Mouse (Mus musculus) cerebellum, adult (tissue): ENCODE measurements around the gene Dppa1.
A peak's percentile ranks its signal among the peaks of the same experiment; 100 is the strongest.
"Not testable (repeated sequence)": the region's sequence is repeated elsewhere in the genome, so short reads cannot be mapped to it uniquely, and the experiment has no call there.

Source experiments
- ATAC-seq: cut with Nextera tagmentation; 2 replicates; pipeline ENCODE4 v1.9.2; 2017; ENCODE audit warnings: mild to moderate bottlenecking, moderate library complexity, mixed read lengths; ENCODE audit not compliant: insufficient number of reproducible peaks, low FRiP score, low TSS enrichment

The Dppa1 gene

DNA sequence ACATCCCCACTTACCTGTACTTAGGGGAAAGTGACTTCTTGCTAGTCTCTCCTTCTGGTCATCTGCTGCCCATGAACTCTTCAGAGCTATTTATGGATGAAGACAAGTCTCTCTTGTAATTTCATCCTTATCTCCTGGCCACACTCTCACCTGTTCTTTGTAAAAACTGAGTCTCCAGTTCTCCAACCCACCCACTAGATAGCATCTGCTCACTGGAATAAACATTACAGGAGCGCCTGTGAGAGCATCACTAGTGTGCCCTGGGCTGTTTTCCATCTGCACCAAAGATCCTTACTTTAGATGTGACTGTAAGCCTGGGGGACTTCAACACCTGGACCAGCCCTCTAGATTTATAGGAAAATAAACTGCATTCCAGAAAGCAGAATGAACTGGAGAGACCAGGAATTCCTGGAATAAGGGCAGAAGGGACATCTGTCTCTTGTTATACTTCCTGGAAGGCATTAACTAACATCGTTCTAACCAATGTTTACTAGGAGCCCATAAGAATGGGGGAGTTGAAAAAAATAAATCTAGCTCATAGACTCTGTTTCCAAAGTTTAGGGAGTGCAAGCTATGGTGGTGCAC lies at the start of gene Dppa1:
Gene Dppa1, minus strand, starts transcription at position 51 of the 585 bp plus-strand sequence.
- ATAC-seq: no peak

DNA sequence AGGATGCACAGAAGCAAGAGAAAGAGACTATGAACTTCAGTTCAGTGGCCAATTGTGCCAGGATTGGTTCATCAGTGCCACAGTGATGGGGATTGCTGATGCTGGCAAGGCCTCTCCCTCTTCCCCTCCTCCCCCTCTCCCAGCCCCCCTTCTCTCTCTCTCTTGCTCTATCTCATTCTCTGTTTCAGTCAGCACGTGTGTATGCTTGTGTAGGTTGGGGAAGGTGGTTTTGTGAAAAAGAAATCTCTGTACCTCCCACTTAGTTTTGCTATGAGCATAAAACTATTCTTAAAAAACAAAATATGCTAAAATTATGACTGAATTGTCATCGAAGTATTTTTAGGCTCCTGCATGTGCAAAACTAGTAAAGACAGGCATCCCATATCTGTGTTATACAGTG lies 38.9 kb upstream of the Dppa1 start:
- ATAC-seq: no peak

DNA sequence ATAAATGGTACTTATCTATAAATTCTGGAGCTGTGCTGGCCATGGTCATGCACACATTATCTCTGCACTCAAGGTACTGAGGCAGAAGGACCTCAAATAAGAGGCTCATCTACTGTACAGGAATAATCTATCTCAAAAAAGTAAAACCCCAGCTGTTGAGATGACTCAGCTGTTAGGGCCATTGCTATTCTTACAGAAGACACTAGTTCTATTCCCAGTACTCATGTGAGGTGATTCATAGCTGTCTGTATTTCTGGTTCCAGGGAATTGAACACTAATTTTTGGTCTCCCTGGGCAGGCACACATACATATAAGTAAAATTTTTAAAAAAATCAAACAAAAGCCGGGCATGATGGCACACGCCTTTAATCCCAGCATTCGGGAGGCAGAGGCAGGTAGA lies 38.0 kb upstream of the Dppa1 start:
- no peak for ATAC-seq

DNA sequence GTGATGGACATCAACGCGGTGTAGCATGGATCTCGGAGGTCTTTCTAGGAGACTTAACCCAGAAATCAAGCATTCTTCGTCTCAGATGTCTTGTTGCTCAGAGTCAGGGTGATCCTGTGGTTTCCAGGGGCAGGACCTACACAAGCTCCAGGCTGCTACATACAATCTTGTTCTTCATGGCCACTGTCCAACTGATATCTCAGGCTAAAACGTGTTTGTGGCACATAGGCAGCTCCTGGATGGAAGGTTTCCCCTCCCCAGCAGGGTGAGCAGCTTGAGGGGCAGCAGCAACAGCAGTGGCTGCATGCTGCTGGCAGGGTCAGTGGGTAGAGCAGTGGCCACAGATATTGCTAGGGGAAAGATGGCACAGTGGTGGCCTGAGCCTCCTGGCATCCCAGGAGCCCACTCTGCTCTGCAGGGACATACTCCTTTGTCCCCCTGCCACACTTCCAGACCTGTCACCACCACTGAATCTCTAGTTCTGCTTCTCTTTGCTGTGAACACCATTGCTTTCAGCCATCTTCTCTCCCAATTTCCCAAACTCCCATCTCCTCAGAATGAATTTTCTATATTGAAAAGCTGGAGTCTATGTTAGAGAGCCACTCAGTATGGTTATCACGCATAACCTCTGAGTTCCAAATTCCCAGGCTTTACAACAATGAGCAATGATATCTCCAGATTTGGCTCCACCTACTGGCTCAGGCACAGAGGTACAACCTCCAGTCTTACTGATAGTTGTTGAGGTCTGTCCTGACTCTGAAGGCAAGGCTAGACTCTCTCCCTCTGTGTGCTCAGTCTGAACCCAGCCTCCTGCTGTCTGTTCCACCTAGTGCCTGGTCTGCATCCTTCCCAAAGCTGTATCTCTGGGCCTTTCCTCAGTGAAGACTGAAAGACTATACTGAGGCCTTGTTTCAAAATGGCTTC lies 36.8 kb upstream of the Dppa1 start:
- peak; percentile 66; the same call in 1 of the 2 replicates for ATAC-seq

DNA sequence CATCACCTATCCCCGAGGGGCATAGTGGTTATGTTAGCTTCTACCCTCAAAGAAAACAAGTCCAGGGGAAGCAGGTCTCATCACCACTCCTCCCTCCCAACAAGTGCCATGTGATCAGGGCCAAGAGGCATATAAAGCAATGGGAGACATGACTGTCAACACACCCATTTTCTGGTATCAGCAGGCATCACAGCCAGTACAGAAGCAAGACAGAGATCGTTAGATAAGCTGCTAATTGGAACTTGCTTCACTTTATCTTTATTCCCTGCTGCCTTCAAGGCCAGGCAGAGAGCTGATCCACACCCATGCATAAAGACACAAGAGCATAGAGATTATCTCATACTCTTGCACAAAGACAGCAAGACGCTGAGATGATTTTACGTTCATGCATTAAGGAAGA lies 34.2 kb upstream of the Dppa1 start:
- no peak for ATAC-seq

DNA sequence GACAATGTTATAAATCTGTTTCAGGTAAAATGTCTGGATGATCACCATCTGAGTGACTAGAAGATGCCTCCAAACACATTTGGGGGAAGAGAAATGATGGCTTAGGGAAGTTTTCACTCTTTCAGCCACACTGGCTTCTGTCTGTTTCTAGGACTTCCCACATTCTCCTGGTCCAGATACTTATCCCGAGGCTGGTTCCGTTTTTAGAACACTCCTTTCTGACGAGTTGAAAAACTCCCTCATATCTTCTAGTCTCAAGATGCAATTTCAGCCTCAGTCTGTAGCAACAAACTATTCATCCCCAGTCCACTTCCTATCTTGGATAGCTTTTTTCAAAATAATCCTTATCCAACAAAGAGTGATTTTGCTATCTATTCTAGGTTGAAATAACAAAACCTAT lies 23.4 kb upstream of the Dppa1 start:
- ATAC-seq: no peak

DNA sequence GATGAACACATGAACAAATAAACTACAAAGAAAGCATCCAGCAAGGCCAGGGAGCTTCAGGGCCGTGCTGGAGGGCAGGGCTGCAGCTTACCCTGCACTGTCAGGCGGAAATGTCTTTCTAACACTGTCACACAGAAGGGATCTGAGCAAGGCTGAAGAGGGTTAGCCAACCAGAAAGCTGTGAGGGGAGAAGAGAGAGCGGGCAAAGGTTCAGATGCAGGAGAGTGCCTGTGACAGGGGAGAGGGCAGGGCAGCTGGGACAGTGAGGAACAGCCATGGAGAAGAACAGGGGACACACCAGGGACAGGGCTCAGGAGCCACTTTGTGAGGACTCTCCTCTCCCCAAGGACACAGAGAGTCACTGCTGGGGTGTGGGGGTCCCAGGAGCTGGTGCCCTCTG lies 20.6 kb upstream of the Dppa1 start:
- not testable (repeated sequence) for ATAC-seq

DNA sequence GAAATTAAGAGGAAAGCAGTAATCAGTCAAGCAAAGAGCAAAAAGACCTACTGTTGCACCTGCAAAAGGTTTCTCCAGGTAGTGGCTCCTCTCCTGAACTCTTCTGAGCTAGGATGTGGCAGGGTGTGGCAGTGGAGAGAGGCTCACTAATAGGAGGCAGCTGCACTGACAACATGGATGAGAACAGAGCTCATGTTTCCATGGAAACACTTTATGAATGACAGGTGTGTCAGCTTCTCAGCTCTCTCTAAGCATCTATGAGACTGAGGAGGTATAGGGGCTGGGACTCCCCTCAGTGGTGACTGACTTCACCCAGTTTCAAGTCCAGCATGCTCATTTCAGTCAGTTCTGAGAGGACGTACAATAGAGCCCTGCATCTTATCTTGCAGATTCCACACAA lies 15.8 kb upstream of the Dppa1 start:
- no peak for ATAC-seq

DNA sequence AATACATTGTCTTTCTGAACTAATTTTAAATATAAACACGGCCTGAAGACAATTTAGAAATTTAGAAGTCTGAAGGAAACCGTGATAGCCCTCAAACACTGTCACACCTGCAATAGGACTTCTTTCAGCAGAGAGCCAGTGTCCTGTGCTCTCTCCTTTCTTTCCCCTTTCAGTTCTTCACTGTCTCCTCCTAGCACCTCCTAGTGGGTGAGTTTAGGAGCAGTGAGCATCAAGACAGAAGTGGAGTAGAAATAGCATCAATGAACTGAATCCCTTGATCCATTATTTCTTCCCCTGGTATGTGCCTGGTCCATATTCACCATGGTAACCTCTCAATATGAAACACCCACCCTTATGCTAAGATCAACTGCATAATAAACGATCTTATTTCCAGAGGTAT lies 7.5 kb upstream of the Dppa1 start:
- no peak for ATAC-seq

DNA sequence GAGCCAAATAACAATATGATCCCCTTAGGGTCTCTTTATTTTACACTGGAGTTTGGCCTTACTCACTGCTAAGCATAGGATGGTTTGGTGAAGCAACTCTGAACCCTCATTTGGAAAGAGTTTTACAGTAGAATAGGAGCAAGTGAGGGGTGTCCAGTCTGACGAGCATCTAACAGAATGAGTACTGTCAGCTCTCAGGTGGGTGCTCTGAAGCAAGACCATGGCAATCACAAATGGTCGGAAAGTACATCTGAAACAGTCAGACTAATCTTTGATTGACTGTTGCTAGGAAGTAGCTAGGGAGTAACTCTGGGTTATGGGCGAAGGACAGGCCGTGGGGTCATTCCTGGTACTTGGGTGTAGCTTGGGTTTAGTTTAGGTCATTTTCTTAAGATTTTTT lies 6.5 kb upstream of the Dppa1 start:
- ATAC-seq: not testable (repeated sequence)

DNA sequence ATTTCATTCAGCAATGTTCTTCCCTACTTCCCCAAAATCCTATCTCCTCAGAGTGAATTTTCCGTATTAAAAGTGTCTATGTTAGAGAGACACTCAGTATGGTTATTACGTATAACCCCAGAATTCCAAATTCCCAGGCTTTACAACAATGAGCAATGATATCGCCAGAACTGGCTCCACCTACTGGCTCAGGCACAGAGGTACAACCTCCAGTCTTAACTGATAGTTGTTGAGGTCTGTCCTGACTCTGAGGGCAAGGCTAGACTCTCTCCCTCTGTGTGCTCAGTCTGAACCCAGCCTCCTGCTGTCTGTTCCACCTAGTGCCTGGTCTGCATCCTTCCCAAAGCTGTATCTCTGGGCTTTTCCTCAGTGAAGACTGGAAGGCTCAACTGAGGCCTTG lies 2.6 kb upstream of the Dppa1 start:
- no peak for ATAC-seq

DNA sequence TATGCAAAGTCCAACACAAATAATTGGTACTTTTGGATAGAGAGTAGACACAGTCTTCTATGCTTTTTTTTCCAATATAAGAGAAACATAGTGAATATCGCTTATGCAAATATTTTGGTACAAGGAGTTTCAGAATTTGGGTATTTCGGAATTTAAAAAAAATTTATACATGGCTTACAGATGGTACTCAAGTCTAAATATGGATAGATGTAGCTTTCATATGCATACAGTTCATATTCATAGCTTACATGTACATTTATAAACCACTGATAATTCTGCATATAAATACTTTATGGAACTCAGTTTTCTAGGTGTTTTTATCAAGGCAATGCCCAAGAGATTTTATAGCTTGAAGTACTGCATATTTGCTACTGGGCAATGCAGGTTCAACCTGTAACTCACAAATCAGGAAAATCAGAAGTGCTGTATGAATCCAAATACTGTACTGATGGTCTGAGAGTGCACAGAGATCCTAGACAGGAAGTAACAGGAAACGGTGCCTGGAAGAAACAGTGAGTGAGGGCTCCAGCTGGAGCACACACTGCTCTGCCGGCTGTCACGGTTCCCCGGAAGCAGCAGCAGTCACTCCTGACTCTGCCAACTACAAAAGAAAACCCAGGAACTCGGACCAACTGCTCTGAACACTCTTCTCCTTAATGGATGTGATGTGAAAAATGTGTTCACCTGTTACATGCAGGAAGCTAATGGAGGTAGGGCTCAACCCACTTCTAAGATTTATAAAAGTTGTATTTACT lies 8.5 kb downstream of the Dppa1 start:
- ATAC-seq: no peak

DNA sequence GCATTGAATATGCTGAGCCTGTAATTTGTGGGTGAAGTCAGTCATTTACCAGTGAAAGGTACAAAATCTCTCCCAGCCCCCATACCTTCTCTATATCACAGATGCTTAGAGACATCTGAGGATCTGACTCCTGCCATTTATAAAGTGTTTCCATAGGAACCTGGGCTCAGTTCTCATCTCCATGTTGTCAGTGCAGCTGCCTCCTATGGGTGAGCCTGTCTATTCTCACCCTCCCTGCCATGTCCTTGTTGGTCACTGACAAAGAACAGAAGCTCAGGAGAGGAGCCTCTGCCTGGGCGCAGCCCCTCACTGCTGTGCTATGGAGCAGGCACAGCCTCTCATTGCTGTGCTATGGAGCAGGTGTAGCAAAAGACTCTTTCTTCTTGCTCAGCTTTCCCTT lies 9.1 kb downstream of the Dppa1 start:
- no peak for ATAC-seq

DNA sequence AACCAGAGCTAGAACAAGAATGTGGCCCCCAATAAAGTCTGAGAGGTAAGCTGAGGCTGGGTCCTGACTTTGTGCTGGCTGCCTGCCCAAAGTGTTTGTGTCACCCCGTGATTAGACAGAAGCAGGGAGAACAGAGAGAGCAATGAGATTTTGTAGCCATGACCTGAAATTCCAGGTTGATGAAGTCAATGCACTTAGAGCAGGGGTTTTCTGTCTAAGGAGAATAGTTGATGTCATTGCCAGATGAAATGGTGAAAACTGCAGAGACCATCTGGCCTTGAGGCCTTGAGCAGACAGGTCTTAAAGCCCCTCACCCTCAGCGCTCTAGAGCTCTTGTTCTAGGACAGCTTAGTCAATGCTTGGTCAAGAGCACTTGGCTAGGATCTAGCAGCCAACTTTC lies 36.6 kb downstream of the Dppa1 start:
- ATAC-seq: no peak

DNA sequence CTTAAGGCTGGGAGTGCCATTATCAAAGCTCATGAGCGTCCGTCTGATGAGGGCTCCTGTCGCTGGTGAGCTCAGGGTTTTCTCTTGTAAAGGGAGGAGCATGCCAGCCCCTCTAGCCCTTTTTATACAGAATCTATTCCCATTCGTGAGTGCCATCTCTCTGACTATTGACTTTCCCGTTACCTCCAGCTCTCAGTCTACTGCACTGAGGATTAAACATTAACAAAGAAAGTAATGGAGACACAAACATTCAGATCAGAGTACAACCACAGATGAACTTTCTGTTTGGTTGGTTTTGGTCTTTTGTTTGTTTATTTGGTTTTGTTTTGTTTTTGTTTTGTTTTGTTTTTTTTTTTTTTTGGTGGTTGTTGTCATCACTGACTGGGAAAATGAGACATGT lies 46.3 kb downstream of the Dppa1 start:
- no peak for ATAC-seq

DNA sequence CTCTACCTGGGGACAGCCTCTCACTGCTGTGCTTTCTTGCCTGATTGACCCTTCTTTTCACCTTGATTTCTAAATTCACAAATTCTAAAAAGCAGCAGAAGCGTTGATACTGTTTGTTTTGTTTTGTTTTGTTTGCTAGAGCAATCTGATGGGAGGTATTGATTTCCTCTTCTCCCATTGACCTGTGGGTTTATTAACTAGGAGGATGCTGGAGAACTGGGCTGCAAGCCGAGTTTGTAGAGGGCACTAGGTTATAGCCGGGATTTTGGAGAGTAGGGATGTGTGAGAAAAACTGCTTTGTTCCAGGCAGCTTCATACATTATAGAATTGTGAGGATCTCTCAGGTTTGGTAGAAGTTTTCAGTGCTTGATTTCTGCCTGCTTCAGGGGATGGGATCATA lies 48.6 kb downstream of the Dppa1 start:
- no peak for ATAC-seq

DNA sequence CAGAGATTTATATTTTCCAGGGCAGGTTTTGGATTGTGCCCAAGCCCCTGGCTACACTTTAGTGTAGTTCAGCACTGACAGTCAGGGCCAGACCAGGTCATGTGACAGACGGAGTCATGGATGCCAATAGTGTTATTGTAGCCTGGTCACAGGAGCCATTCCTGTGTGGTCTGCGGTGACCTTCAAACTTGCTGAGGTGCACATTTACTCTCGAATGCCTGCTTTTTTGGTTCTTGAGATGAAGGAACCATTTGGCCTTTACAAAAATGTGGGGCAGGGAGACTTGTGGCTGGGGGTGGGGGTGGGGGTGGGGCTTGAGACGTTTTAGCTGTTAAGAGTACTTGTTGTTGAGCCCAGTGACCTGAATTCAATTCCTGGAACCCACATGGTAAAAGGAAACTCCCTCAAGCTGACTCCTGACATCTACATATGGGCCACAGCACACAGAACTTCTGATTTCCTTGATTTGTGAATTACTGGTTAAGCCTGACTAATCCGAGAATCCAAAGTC lies 50.2 kb downstream of the Dppa1 start:
- no peak for ATAC-seq

DNA sequence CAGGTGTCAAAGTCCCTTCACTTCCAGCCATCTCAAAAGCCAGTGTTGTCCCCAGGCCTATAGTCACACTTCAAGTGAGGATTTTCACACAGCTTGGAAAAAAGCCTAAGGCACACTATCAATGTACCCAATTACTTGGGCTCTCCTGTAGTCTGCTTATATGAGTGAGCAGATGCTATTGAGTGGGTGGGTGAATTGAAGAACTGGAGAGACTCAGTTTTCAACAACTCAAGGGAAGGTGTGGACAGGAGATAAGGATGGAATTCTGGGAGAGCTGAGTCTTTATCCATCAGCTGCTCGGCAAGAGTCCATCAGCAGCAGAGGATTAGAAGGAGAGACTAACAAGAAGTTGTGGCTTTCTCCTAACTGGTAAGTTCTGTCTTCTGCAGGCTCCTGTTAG lies 57.7 kb downstream of the Dppa1 start, which contains the start of gene BC053393:
Gene BC053393, plus strand, starts transcription at position 210 of the 400 bp plus-strand sequence.
- no peak for ATAC-seq

DNA sequence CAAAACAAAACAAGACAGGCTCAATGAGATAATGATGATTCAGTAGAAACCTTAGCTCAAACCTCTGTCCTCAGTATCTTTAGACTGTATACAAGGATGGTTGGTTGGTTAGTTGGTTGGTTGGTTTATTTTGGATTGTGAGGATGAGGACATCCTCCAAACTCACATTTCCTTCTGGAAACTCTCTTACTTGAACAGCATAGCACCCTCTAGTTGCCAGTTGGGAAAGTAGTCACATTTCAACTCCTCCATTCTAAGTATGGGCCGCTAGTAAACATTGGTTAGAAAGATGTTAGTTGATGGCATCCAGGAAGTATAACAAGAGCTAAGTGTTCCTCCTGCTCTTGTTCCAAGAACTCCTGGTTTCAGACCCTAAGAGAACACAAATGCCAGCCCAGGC lies 60.0 kb downstream of the Dppa1 start:
- no peak for ATAC-seq

DNA sequence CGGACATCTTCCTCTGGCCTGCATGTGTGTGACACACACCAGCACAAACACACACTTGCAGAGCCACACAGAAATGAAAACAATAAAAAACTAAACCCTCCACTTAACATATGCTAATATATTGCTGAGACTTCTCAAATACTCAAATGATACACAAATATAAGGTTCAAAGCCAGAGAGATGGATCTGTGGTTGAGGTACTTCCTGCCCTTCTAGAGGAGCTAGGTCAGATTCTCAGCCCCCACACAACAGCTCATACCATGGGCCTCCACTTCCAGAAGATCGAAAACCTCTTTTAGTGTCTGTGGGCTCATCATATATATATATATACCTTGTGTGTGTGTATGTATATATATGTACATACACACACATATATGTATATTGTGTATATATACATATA lies 63.1 kb downstream of the Dppa1 start:
- no peak for ATAC-seq

DNA sequence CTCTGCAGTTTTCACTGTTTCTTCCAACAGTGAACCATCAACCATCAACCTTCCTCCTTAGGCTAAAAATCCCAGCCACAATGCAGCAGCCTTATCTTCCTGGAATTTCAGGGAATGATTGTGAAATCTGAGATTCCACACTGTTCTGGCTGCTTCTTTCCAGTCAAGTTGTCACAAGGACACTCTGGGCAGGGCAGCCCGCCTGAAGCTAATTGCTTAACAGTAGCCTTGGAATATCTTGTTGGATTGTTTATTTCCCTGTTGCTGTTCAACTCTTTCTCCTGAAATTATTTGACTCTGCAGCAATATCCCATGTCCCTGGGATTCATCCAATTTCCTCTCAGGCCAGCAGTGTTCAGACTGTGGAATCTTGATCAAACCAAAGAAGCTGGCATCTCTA lies 64.4 kb downstream of the Dppa1 start:
- no peak for ATAC-seq
